Mouse (Mus musculus) lung, postnatal 0 days (tissue): Measurements from ENCODE around the gene Timm22.

Experiments
- CTCF ChIP-seq: IDR thresholded peaks from 2 replicates; pipeline ENCODE4 v1.5.1; 2016; ENCODE audit warnings: antibody characterized with exemption, mild to moderate bottlenecking
- EP300 ChIP-seq: IDR thresholded peaks from 2 replicates; pipeline ENCODE4 v1.6.1; 2016; ENCODE audit warnings: antibody characterized with exemption, mild to moderate bottlenecking, control low read depth

DNA sequence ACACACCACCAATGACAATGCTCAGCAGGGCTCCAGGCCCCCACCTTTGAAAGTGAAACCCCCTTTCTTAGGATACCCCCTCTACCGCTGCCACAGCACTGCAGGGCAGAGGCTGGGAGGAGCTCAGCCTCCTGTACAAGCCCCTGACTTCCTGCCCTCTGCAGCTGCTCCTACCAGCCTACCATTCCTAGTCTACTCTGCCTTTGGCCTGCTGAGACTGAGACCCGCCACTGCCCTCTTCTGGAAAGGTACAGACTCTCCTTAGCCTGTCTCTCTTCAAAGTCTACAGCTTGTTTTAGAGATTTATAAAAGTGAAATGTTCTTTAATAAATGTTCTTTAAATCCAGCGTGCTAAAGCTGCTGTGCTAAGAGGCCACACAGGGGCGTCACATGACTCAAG lies 22.3 kb downstream of the Timm22 start:
- TF ChIP-seq CTCF (peak; percentile 37), EP300 (no peak)
